Mouse (Mus musculus): ENCODE data around the gene Arhgap45. TPM values are rescaled to one million over a fixed set of nuclear protein-coding genes. Genes with fewer than 3 reads are reported as not detected.

Arhgap45 gene
- polyA plus RNA-seq, 1 experiment from 2014 or later = 11.2 TPM

DNA sequence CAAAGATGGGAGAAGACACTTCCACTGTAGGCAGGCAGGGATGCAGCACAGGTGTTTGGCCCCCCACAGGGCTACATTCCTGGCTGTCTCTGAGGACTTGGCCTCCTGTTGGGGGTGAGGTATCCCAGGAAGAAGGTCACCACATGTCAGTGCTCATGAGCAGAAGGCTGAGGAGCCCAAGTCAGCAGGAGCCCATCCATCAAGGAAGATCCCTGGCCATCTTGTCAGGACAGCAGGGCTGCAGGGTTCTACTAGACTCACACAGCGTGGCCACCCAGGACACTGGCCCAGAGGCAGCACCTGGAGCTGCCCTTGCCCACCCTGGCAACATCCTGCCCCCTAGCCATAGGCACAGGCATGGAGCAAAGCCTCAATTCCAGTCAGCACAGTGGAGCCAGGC, 59.5 kb downstream of the Arhgap45 start:
- Histone ChIP-seq H3K4me3 (ENCODE audit: low read depth, low read length) (no peak overlapping the region), H3K4me1 (ENCODE audit: insufficient read depth) (peaks cover 12% of the 10 kb centered on the region), H3K36me3 (ENCODE audit: insufficient read depth) (peaks cover 26% of the 10 kb centered on the region), H3K9me3 (ENCODE audit: low read depth, low read length) (no peaks in the 10 kb centered on the region), H3K9ac (no peak overlapping the region), H3K27me3 (ENCODE audit: insufficient read depth, low read length) (no peaks in the 10 kb centered on the region), H3K27ac (ENCODE audit: low read depth) (no peak overlapping the region), H3K4me2 (no peak overlapping the region)
- WGBS = 14% methylated on average over 1 of the region's 1 CpGs
- DNase-seq (no peak), ATAC-seq (ENCODE audit: insufficient read depth) (no peak)
- TF ChIP-seq CTCF (IDR thresholded peaks at IDR 0.05; ENCODE audit: low read depth) = no peak

DNA sequence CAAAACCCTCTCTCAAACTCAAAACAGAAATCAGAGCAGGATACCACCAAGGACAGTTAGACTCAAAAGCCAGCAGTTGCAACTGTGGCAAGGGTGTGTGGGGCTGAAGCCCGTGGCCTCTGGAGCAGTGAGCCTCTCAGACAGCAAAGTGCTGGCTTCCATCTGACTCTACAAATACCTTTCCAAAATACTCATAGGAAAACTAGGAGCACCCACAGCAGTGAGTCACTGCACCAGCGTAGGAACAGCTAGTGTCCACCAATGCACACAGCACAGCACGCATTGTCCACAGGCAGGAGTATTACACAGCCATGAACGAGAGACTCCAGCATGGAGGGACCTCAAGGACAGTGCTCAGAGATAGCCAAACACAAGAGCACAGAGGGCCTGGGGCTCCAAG, 59.9 kb downstream of the Arhgap45 start:
- Histone ChIP-seq H3K36me3 (ENCODE audit: insufficient read depth) (peaks cover 30% of the 10 kb centered on the region), H3K4me3 (ENCODE audit: low read depth, low read length) (no peak overlapping the region), H3K4me1 (ENCODE audit: insufficient read depth) (peaks cover 9% of the 10 kb centered on the region), H3K4me2 (no peak overlapping the region), H3K9me3 (ENCODE audit: low read depth, low read length) (no peaks in the 10 kb centered on the region), H3K9ac (no peak overlapping the region), H3K27ac (ENCODE audit: low read depth) (no peak overlapping the region), H3K27me3 (ENCODE audit: insufficient read depth, low read length) (no peaks in the 10 kb centered on the region)
- TF ChIP-seq CTCF (IDR thresholded peaks at IDR 0.05; ENCODE audit: low read depth) = no peak
- DNase-seq (no peak), ATAC-seq (ENCODE audit: insufficient read depth) (no peak)
- 89% methylated on average over 4 of the region's 4 CpGs for WGBS

DNA sequence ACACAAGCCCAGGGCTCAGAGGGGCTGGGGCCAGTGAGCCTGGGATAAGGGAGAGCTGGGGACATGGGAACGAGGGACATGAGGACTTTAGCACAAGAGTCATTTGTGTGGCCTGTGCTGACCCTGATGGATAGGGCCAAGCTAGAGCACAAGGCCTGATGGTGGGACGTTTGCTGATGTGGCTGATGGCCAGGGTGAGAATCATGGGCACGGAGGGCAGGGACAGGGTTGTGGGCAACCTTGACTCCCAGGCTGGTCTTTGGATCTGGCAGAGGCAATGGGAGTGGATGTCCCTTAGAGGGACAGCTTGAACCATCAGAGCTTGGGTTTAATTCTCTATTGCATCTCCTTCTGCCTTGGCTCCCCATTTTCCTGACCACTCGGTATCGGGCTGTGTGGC, 60.9 kb downstream of the Arhgap45 start:
- H3K27me3 ChIP-seq (ENCODE audit: insufficient read depth, low read length) = no peaks in the 10 kb centered on the region
- no peak overlapping the region for H3K4me2 ChIP-seq
- ATAC-seq (ENCODE audit: insufficient read depth) (no peak), DNase-seq (no peak)
- no peaks in the 10 kb centered on the region for H3K4me1 ChIP-seq (ENCODE audit: insufficient read depth)
- 84% methylated on average over 5 of the region's 5 CpGs for WGBS
- no peak overlapping the region for H3K9ac ChIP-seq
- H3K36me3 ChIP-seq (ENCODE audit: insufficient read depth) = peaks cover 39% of the 10 kb centered on the region
- TF ChIP-seq CTCF (IDR thresholded peaks at IDR 0.05; ENCODE audit: low read depth) = no peak
- no peak overlapping the region for H3K27ac ChIP-seq (ENCODE audit: low read depth)
- no peak overlapping the region for H3K4me3 ChIP-seq (ENCODE audit: low read depth, low read length)
- H3K9me3 ChIP-seq (ENCODE audit: low read depth, low read length) = no peaks in the 10 kb centered on the region

DNA sequence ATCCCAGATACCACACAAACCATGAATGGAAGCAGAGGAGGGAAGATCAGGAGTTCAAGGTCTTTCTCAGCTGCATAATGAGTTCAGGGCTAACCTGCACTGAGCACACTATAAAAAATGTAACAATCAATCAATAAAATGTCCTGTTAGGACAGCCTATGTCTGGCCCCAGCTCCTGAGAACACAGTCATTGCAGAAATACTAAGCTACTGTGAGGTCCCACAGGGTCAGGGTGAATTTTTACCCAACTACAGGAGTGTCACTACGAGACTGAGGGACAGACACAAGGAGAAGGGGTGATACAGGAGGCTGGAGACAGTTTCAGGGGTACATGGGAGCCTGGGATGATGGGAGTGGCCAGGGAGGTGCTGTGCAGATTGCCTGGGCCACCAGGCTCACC, 61.9 kb downstream of the Arhgap45 start:
- no peaks in the 10 kb centered on the region for H3K9me3 ChIP-seq (ENCODE audit: low read depth, low read length)
- H3K9ac ChIP-seq = no peak overlapping the region
- H3K4me3 ChIP-seq (ENCODE audit: low read depth, low read length) = no peak overlapping the region
- peaks cover 47% of the 10 kb centered on the region for H3K36me3 ChIP-seq (ENCODE audit: insufficient read depth)
- H3K4me1 ChIP-seq (ENCODE audit: insufficient read depth) = no peaks in the 10 kb centered on the region
- 100% methylated on average over 1 of the region's 1 CpGs for WGBS
- no peaks in the 10 kb centered on the region for H3K27me3 ChIP-seq (ENCODE audit: insufficient read depth, low read length)
- no peak for ATAC-seq (ENCODE audit: insufficient read depth)
- TF ChIP-seq CTCF (IDR thresholded peaks at IDR 0.05; ENCODE audit: low read depth) = no peak
- no peak overlapping the region for H3K4me2 ChIP-seq
- H3K27ac ChIP-seq (ENCODE audit: low read depth) = no peak overlapping the region
- DNase-seq = no peak

DNA sequence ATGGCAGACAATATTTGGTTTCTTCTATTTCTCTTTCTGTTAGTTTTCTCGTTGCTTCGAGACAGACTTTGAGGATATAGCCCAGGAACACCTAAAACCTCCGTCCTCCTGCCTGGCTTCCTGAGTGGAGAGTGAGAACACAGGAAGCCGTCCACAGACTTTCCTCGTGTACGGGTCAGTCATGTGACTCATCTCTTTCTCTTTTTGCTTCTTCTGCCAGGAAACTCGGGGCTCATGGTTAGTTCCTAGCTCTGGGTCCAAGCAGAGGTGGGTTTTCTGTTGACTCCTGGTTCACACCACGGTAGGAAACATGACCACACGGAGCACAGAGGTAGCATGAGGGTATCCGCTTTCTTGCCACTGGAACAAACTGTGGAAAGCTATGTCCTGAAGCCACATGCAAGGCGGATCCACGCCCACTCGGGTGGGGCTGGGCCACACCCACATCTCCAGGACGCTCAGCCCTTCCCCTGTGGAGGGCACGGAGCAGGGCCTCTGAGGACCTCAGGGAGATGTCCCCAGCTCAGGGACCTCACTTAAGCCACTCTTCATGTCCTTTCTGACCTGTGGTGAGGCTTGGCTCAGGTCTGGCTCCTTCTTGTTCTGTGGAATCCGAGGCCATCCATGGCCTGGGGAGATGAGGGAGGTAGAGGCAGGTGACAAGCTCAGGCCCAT, 64.1 kb downstream of the Arhgap45 start:
- peaks cover 7% of the 10 kb centered on the region for H3K4me1 ChIP-seq (ENCODE audit: insufficient read depth)
- no peaks in the 10 kb centered on the region for H3K9me3 ChIP-seq (ENCODE audit: low read depth, low read length)
- 75% methylated on average over 16 of the region's 16 CpGs for WGBS
- H3K36me3 ChIP-seq (ENCODE audit: insufficient read depth) = peaks cover 62% of the 10 kb centered on the region
- TF ChIP-seq CTCF (IDR thresholded peaks at IDR 0.05; ENCODE audit: low read depth) = no peak
- no peak overlapping the region for H3K9ac ChIP-seq
- no peaks in the 10 kb centered on the region for H3K27me3 ChIP-seq (ENCODE audit: insufficient read depth, low read length)
- DNase-seq (no peak), ATAC-seq (ENCODE audit: insufficient read depth) (no peak)
- no peak overlapping the region for H3K27ac ChIP-seq (ENCODE audit: low read depth)
- H3K4me2 ChIP-seq = no peak overlapping the region
- no peak overlapping the region for H3K4me3 ChIP-seq (ENCODE audit: low read depth, low read length)

Other genes with a start within 250 kb of the Arhgap45 start
- gene Rnf126, start 249.7 kb upstream of the Arhgap45 start, polyA plus RNA-seq (2014; fragmentation: Nextera tagmentation; extraction: Ambion mirVana) = 107 and 123 TPM in 2 replicates
- gene Fstl3, start 239.4 kb upstream of the Arhgap45 start, polyA plus RNA-seq (2014; fragmentation: Nextera tagmentation; extraction: Ambion mirVana) = 12.2 and 12.4 TPM in 2 replicates
- gene Prss57, start 225.7 kb upstream of the Arhgap45 start, polyA plus RNA-seq (2014; fragmentation: Nextera tagmentation; extraction: Ambion mirVana) = 0.11 TPM in 1 of 2 replicates, not detected in the other
- gene Palm, start 223.1 kb upstream of the Arhgap45 start, polyA plus RNA-seq (2014; fragmentation: Nextera tagmentation; extraction: Ambion mirVana) = 68.1 and 72.4 TPM in 2 replicates
- 5.0 and 6.1 TPM in 2 replicates for gene Misp, start 195.7 kb upstream of the Arhgap45 start, polyA plus RNA-seq (2014; fragmentation: Nextera tagmentation; extraction: Ambion mirVana)
- gene Ptbp1, start 162.2 kb upstream of the Arhgap45 start, polyA plus RNA-seq (2014; fragmentation: Nextera tagmentation; extraction: Ambion mirVana) = 355 and 366 TPM in 2 replicates
- gene Prtn3, start 142.2 kb upstream of the Arhgap45 start, polyA plus RNA-seq (2014; fragmentation: Nextera tagmentation; extraction: Ambion mirVana) = 3.5 and 3.7 TPM in 2 replicates
- gene Plppr3, start 142.0 kb upstream of the Arhgap45 start, polyA plus RNA-seq (2014; fragmentation: Nextera tagmentation; extraction: Ambion mirVana) = 31.3 and 37.4 TPM in 2 replicates
- 0.18 and 0.26 TPM in 2 replicates for gene Elane, start 130.4 kb upstream of the Arhgap45 start, polyA plus RNA-seq (2014; fragmentation: Nextera tagmentation; extraction: Ambion mirVana)
- gene Cfd, start 125.8 kb upstream of the Arhgap45 start, polyA plus RNA-seq (2014; fragmentation: Nextera tagmentation; extraction: Ambion mirVana) = not detected in 2 replicates
- gene Med16, start 107.7 kb upstream of the Arhgap45 start, polyA plus RNA-seq (2014; fragmentation: Nextera tagmentation; extraction: Ambion mirVana) = 55.5 and 58.7 TPM in 2 replicates
- gene Gm26602, start 105.8 kb upstream of the Arhgap45 start, polyA plus RNA-seq (2014; fragmentation: Nextera tagmentation; extraction: Ambion mirVana) = 4.1 TPM in 1 of 2 replicates, not detected in the other
- 0.70 and 1.2 TPM in 2 replicates for gene Kiss1r, start 99.7 kb upstream of the Arhgap45 start, polyA plus RNA-seq (2014; fragmentation: Nextera tagmentation; extraction: Ambion mirVana)
- gene R3hdm4, start 95.4 kb upstream of the Arhgap45 start, polyA plus RNA-seq (2014; fragmentation: Nextera tagmentation; extraction: Ambion mirVana) = 127 and 132 TPM in 2 replicates
- 5.1 and 5.4 TPM in 2 replicates for gene Arid3a, start 89.6 kb upstream of the Arhgap45 start, polyA plus RNA-seq (2014; fragmentation: Nextera tagmentation; extraction: Ambion mirVana)
- 113 and 124 TPM in 2 replicates for gene Wdr18, start 56.5 kb upstream of the Arhgap45 start, polyA plus RNA-seq (2014; fragmentation: Nextera tagmentation; extraction: Ambion mirVana)
- 0.30 and 0.41 TPM in 2 replicates for gene Grin3b, start 45.9 kb upstream of the Arhgap45 start, polyA plus RNA-seq (2014; fragmentation: Nextera tagmentation; extraction: Ambion mirVana)
- gene Tmem259, start 32.3 kb upstream of the Arhgap45 start, polyA plus RNA-seq (2014; fragmentation: Nextera tagmentation; extraction: Ambion mirVana) = 19.3 and 23.4 TPM in 2 replicates
- gene Cnn2, start 28.1 kb upstream of the Arhgap45 start, polyA plus RNA-seq (2014; fragmentation: Nextera tagmentation; extraction: Ambion mirVana) = 354 and 364 TPM in 2 replicates
- 3.0 and 3.5 TPM in 2 replicates for gene Abca7, start 20.2 kb upstream of the Arhgap45 start, polyA plus RNA-seq (2014; fragmentation: Nextera tagmentation; extraction: Ambion mirVana)
- gene Polr2e, start 23.1 kb downstream of the Arhgap45 start, polyA plus RNA-seq (2014; fragmentation: Nextera tagmentation; extraction: Ambion mirVana) = 240 and 258 TPM in 2 replicates
- 471 and 474 TPM in 2 replicates for gene Gpx4, start 30.5 kb downstream of the Arhgap45 start, polyA plus RNA-seq (2014; fragmentation: Nextera tagmentation; extraction: Ambion mirVana)
- gene Sbno2, start 88.9 kb downstream of the Arhgap45 start, polyA plus RNA-seq (2014; fragmentation: Nextera tagmentation; extraction: Ambion mirVana) = 13.9 and 16.3 TPM in 2 replicates
- 28.7 and 29.7 TPM in 2 replicates for gene Stk11, start 99.2 kb downstream of the Arhgap45 start, polyA plus RNA-seq (2014; fragmentation: Nextera tagmentation; extraction: Ambion mirVana)
- gene Atp5d, start 122.0 kb downstream of the Arhgap45 start, polyA plus RNA-seq (2014; fragmentation: Nextera tagmentation; extraction: Ambion mirVana) = 493 and 529 TPM in 2 replicates
- 3.8 and 5.5 TPM in 2 replicates for gene Cbarp, start 124.2 kb downstream of the Arhgap45 start, polyA plus RNA-seq (2014; fragmentation: Nextera tagmentation; extraction: Ambion mirVana)
- gene Midn, start 131.6 kb downstream of the Arhgap45 start, polyA plus RNA-seq (2014; fragmentation: Nextera tagmentation; extraction: Ambion mirVana) = 32.6 and 34.2 TPM in 2 replicates
- gene Cirbp, start 149.3 kb downstream of the Arhgap45 start, polyA plus RNA-seq (2014; fragmentation: Nextera tagmentation; extraction: Ambion mirVana) = 71.8 and 71.9 TPM in 2 replicates
- 8.3 and 9.7 TPM in 2 replicates for gene 1600002K03Rik, start 156.3 kb downstream of the Arhgap45 start, polyA plus RNA-seq (2014; fragmentation: Nextera tagmentation; extraction: Ambion mirVana)
- 19.6 and 22.7 TPM in 2 replicates for gene Efna2, start 162.8 kb downstream of the Arhgap45 start, polyA plus RNA-seq (2014; fragmentation: Nextera tagmentation; extraction: Ambion mirVana)
- 56.8 and 63.4 TPM in 2 replicates for gene Mum1, start 209.8 kb downstream of the Arhgap45 start, polyA plus RNA-seq (2014; fragmentation: Nextera tagmentation; extraction: Ambion mirVana)
- 318 and 319 TPM in 2 replicates for gene Ndufs7, start 232.5 kb downstream of the Arhgap45 start, polyA plus RNA-seq (2014; fragmentation: Nextera tagmentation; extraction: Ambion mirVana)
- 26.8 and 29.4 TPM in 2 replicates for gene Gamt, start 244.4 kb downstream of the Arhgap45 start, polyA plus RNA-seq (2014; fragmentation: Nextera tagmentation; extraction: Ambion mirVana)
- 44.9 and 49.3 TPM in 2 replicates for gene Dazap1, start 244.8 kb downstream of the Arhgap45 start, polyA plus RNA-seq (2014; fragmentation: Nextera tagmentation; extraction: Ambion mirVana)